Mouse (Mus musculus) lung, embryonic 16.5 days (tissue): ENCODE measurements around the gene Kcnd3. TPM values are rescaled to one million over a fixed set of nuclear protein-coding genes. Genes with fewer than 3 reads are reported as not detected.

Source experiments
- ATAC-seq: fragments of 200-750 bp; cut with Nextera tagmentation; 2 replicates; pipeline ENCODE4 v1.8.0; 2017; ENCODE audit warnings: low read depth, mild to moderate bottlenecking, moderate library complexity
- H3K27ac ChIP-seq: fragments of 300-500 bp; sonication (generic); 2 replicates; pipeline ENCODE4 v1.5.1; 2014; ENCODE audit warnings: mild to moderate bottlenecking, control low read depth, low read length
- H3K27me3 ChIP-seq: fragments of 300-500 bp; sonication (generic); 2 replicates; pipeline ENCODE4 v1.6.1; 2014; ENCODE audit warnings: low read depth, low read length, mixed read lengths; ENCODE audit not compliant: control insufficient read depth, insufficient read depth
- H3K36me3 ChIP-seq: fragments of 300-500 bp; sonication (generic); 2 replicates; pipeline ENCODE4 v1.6.1; 2014; ENCODE audit warnings: low read length; ENCODE audit not compliant: control insufficient read depth, insufficient read depth
- H3K4me1 ChIP-seq: fragments of 300-500 bp; sonication (generic); replicated peaks from 2 replicates; pipeline ENCODE4 v1.6.1; 2014; ENCODE audit warnings: low read length, mixed read lengths; ENCODE audit not compliant: control insufficient read depth, insufficient read depth
- H3K4me2 ChIP-seq: fragments of 300-500 bp; sonication (generic); 2 replicates; pipeline ENCODE4 v1.6.1; 2014; ENCODE audit warnings: low read depth, low read length, control low read depth
- H3K4me3 ChIP-seq: fragments of 300-500 bp; sonication (generic); 2 replicates; pipeline ENCODE4 v1.5.1; 2014; ENCODE audit warnings: mild to moderate bottlenecking, low read length, control low read depth
- H3K9ac ChIP-seq: fragments of 300-500 bp; sonication (generic); 2 replicates; pipeline ENCODE4 v1.6.1; 2014; ENCODE audit warnings: low read length, control low read depth
- H3K9me3 ChIP-seq: fragments of 300-500 bp; sonication (generic); 2 replicates; pipeline ENCODE4 v1.6.1; 2016; ENCODE audit warnings: low read length; ENCODE audit not compliant: control insufficient read depth
- WGBS: fragments of 180-500 bp; shearing (Covaris S2); extraction: QIAGEN DNeasy Blood & Tissue Kit; methylation state at CpG from one replicate; pipeline ENCODE4 v1.1.7; 2014; 5-methylcytosine and 5-hydroxymethylcytosine counted together
- polyA plus RNA-seq: library from polyadenylated mRNA; unstranded; fragments of >200 nt; fragmentation: Nextera tagmentation; extraction: Ambion mirVana; gene quantifications from 2 replicates; pipeline ENCODE4 v1.2.1, GENCODE M21; 2015

Kcnd3 gene
- polyA plus RNA-seq, 1 experiment from 2014 or later, result 0.26 TPM

DNA sequence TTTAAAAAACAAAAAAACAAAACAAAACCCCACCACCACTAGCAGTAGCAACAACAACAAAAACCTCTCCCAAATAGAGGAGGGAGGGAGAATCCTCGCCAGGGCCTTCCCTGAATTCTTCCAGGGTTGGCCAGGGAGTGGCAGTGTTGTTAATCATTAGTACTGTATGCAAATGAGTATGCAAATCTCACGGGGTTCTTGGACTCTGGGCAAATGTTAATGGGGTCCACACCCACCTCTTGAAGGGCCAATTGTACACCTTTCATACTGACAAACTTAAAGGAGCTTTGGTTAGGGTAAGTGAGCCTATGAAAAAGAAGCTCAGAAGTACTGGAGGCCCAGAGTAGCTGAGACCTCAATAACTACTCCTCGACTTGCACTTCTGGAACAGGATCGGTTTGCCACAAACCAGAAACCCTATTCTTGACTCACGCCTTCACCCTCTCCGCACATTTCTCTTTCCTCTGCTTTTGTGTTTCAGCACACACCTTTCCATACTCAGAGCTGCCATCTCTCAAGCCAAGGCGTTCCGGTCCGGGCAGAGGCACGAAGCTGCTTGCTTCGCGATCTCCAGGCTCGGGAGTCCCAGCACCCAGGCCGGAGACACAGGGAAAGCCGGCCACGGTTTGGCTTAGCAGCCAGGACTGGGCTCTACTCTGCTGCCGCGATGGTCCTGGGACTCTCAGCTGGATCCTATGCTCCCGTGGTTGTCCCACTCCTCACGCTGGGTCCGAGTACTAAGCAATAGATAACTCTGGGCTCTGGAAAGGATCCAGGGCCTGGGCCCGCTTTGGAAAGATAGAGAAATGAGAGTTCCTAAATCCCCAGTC, 1.3 kb upstream of the Kcnd3 start:
- no peak for ATAC-seq
- H3K4me2 ChIP-seq, result peak overlapping the region; percentile 100
- H3K27me3 ChIP-seq, result peaks cover 67% of the 10 kb centered on the region
- H3K4me1 ChIP-seq, result peaks cover 13% of the 10 kb centered on the region
- no peaks in the 10 kb centered on the region for H3K9me3 ChIP-seq
- H3K27ac ChIP-seq, result no peak overlapping the region
- 2% methylated on average over 22 of the region's 22 CpGs for WGBS
- no peaks in the 10 kb centered on the region for H3K36me3 ChIP-seq
- peak overlapping the region; percentile 60 for H3K4me3 ChIP-seq
- no peak overlapping the region; the same call in 1 of the 2 replicates for H3K9ac ChIP-seq

DNA sequence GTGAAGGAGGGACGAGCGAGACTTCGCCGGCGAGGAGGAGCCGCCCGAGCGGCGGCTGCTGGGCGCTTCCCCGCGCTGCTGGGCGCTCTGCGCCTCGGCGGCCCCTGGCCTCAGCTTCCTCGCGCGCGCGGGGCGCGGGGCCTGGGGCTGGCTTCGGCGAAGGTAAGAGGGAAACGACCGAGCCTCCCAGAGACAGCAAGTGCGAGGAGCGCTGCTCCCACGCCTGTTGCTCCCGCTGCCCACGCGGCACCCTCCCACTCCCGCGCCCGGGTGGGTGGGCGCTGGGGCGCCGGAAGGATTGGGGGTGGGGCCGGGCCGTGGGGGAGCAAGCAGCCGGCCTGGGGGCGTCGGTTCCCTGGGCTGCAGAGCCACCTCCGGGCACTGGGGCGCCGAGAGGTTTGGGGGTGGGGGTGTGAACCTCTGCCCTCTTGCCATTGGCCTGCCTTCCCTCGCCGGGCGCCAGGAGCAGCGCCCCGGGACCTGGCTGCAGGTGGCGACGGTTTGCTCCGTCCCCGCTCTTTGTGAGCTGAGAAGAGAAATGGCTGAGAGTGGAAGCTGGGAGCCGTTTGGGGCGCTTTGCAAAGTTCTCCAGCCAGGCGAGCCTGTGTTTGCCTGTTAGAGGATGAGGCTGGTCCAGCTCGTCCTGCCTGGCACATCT, 555 bp downstream of the Kcnd3 start:
- peak overlapping the region; percentile 100 for H3K4me2 ChIP-seq
- H3K27ac ChIP-seq, result no peak overlapping the region
- H3K4me1 ChIP-seq, result peaks cover 13% of the 10 kb centered on the region
- H3K27me3 ChIP-seq, result peaks cover 62% of the 10 kb centered on the region
- H3K9me3 ChIP-seq, result no peaks in the 10 kb centered on the region
- ATAC-seq, result peak; percentile 64
- no peaks in the 10 kb centered on the region for H3K36me3 ChIP-seq
- H3K4me3 ChIP-seq, result peak overlapping the region; percentile 60
- H3K9ac ChIP-seq, result peak overlapping the region; percentile 57
- under 1% methylated on average over 53 of the region's 60 CpGs for WGBS

DNA sequence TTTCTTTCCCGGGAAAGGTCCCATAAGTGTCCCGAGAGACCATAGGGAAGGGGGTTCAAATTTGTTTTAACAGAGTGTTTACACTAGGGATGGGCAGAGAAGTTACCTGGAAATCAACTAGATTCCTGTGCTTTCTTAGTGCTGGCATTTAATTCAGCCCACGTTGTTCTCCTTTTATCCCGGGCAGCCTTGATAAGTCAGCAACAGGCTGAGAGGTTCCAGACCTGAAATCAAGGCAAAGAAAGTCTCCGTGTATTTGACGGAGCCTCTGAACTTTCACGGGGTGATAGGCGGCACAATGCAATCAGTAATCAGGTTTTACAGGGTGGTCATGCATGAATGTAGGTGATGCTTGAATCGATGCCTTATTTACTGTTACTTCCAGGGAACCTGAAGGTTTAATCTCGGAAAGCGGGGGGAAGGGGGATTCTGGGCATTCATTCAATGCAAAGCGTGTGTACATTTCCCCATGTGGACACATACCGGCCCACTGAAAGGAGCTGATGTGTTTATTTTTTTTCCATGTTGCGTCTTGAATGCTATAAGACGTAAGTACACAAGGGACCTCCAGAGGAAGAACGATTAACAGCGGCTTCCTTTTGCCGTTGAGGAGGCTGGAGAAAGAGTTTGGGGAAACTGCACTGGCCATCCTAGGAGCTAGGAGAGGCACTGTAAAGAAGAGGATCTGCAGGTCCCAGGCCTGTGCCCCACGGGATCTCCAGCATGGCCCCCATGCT, 1.3 kb downstream of the Kcnd3 start:
- WGBS, result 3% methylated on average over 19 of the region's 19 CpGs
- H3K27me3 ChIP-seq, result peaks cover 62% of the 10 kb centered on the region

DNA sequence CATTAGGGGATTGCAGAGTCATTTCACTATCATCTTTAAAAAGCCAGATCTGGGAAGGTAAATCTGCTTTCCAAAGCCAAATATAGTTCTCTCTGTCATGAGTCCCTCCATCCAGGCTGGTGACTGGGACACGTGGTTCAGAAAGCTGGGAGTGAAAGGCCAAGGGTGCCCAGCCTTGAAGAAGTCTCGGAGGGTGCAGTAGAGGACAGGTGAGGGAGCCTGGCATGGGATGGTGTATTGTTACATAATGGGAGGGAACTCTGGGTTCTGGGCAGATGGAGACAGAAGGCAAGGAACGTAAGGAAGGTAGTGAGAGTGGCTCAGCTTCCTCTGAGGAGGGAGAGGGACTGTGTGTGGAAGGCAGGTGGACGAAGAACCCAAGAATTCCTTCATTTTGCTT, 5.5 kb downstream of the Kcnd3 start:
- Histone ChIP-seq H3K9me3 (no peaks in the 10 kb centered on the region), H3K4me3 (no peak overlapping the region), H3K9ac (no peak overlapping the region), H3K27ac (no peak overlapping the region), H3K36me3 (no peaks in the 10 kb centered on the region), H3K27me3 (peaks cover 27% of the 10 kb centered on the region), H3K4me1 (peaks cover 4% of the 10 kb centered on the region), H3K4me2 (no peak overlapping the region)
- no peak for ATAC-seq
- WGBS, result 72% methylated on average over 4 of the region's 4 CpGs

More for the DNA sequence above, 1.3 kb downstream of the Kcnd3 start:
- Histone ChIP-seq H3K27ac (no peak overlapping the region), H3K4me1 (peaks cover 13% of the 10 kb centered on the region), H3K9me3 (no peaks in the 10 kb centered on the region), H3K36me3 (no peaks in the 10 kb centered on the region), H3K4me2 (peak overlapping the region; percentile 100), H3K9ac (no peak overlapping the region), H3K4me3 (peak overlapping the region; percentile 60)
- no peak for ATAC-seq

DNA sequence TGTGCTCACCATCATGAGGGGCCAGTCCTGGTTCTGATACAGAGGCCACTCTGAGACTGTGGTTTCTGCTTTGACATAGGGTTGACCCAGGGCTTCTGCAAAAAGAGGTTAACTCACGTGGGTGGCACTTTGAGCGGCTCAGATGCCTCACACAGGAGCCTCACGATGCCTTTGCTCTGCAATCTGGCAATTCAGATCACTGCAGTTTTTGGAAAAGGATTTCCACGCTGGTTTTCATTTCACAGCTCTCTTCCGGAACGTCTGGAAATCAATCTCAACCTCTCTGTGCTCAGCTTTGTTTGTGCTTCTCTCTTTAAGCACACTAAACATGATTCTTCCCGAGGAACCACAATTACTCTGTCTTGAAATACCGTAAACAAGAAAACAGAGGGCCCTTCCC, 14.4 kb downstream of the Kcnd3 start:
- Histone ChIP-seq H3K36me3 (no peaks in the 10 kb centered on the region), H3K27ac (no peak overlapping the region), H3K4me3 (no peak overlapping the region), H3K9me3 (no peaks in the 10 kb centered on the region), H3K9ac (no peak overlapping the region), H3K27me3 (no peaks in the 10 kb centered on the region), H3K4me2 (no peak overlapping the region), H3K4me1 (no peaks in the 10 kb centered on the region)
- WGBS, result 59% methylated on average over 8 of the region's 8 CpGs
- ATAC-seq, result no peak

DNA sequence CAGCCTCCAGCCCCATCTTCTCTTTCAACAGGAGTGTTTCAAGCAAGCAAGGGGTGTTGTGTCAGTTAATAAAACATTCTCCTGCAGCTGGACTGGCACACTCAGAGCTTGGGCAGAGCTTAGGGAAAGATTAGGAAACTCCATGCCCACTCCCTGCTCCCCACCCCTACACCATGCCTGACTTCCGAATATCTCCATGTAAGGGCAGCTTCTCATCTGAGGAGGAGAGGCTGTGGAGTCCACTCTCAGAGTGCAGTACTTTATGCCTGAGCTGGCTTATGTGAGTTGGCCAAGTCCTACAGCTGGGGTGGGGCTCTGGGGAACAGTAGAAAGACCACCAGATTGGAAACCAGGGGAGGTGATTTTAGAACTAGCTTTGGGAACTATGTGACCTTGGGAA, 20.4 kb downstream of the Kcnd3 start:
- 63% methylated on average over 1 of the region's 1 CpGs for WGBS
- Histone ChIP-seq H3K4me1 (no peaks in the 10 kb centered on the region), H3K4me2 (no peak overlapping the region), H3K27me3 (no peaks in the 10 kb centered on the region), H3K27ac (no peak overlapping the region), H3K9ac (no peak overlapping the region), H3K36me3 (no peaks in the 10 kb centered on the region), H3K9me3 (no peaks in the 10 kb centered on the region), H3K4me3 (no peak overlapping the region)
- no peak for ATAC-seq

DNA sequence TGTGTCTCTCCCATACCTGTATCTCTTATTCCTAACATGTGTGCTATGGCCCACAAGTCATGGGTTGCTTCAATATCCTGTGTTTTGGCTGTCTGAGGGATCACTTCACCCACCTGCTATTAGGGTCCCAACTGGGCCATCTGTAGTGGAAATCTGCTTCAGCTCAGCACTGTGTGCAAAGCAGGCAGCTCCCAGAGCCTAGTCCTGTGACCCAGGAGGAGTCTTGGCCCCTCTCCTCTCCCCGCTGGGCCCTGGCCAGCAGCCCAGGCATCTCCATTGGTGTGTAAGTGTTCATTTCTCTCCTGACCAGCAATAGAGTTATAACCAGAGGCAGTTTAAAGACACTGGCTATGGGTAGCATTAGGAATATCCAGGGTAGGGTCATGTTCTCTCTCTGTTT, 24.3 kb downstream of the Kcnd3 start:
- no peaks in the 10 kb centered on the region for H3K36me3 ChIP-seq
- H3K9ac ChIP-seq, result no peak overlapping the region
- no peak overlapping the region for H3K27ac ChIP-seq
- no peaks in the 10 kb centered on the region for H3K27me3 ChIP-seq
- no peak overlapping the region for H3K4me3 ChIP-seq
- ATAC-seq, result no peak
- H3K4me2 ChIP-seq, result no peak overlapping the region
- WGBS, result 58% methylated on average over 1 of the region's 1 CpGs
- H3K9me3 ChIP-seq, result no peaks in the 10 kb centered on the region
- H3K4me1 ChIP-seq, result no peaks in the 10 kb centered on the region

DNA sequence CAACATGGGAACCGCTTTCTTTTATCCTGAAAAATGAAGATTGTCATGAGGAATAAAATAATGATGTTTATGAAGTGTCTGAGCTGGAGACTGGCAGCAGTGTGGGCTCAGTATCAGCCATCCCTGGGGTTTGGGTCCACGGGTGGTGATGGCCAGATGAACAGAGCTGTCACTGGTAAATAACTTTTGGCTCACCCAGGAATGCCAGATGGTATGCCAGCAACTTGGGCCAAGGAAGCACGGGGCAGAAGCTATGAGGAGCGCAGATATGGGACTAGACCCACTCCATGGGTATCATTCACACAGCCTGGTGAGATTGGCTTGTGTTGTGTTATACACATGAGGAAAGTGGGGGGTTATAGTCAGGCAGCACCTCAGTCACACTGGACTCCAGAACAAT, 26.7 kb downstream of the Kcnd3 start:
- no peak for ATAC-seq
- Histone ChIP-seq H3K9ac (no peak overlapping the region), H3K4me1 (no peaks in the 10 kb centered on the region), H3K36me3 (no peaks in the 10 kb centered on the region), H3K9me3 (no peaks in the 10 kb centered on the region), H3K27me3 (no peaks in the 10 kb centered on the region; the same call in 1 of the 2 replicates), H3K4me2 (no peak overlapping the region), H3K27ac (no peak overlapping the region), H3K4me3 (no peak overlapping the region)
- WGBS, result 71% methylated on average over 4 of the region's 4 CpGs

DNA sequence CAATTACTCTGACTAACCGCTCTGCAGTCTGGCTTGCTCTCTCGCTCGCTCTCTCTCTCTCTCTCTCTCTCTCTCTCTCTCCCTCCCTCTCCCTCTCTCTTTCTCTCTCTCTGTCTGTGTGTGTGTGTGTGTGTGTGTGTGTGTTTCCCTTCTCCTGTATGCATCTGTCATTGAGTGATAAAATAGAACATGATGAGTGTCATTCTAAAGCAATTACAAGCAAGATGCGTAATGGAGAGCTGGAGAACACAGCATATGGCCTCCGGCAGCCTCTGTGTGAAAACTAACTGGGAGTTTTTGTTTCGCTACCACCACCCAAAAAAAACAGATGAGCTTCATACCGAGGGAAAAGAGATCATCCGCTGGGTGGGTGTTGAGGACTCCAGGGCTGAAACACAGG, 29.3 kb downstream of the Kcnd3 start:
- 65% methylated on average over 8 of the region's 8 CpGs for WGBS
- Histone ChIP-seq H3K9me3 (no peaks in the 10 kb centered on the region), H3K36me3 (no peaks in the 10 kb centered on the region), H3K9ac (no peak overlapping the region), H3K4me3 (no peak overlapping the region), H3K4me2 (no peak overlapping the region), H3K4me1 (no peaks in the 10 kb centered on the region), H3K27ac (no peak overlapping the region), H3K27me3 (no peaks in the 10 kb centered on the region; the same call in 1 of the 2 replicates)
- no peak for ATAC-seq
